Mouse (Mus musculus): ENCODE results near the gene Wnt8b. TPM values are rescaled to one million over a fixed set of nuclear protein-coding genes. Genes with fewer than 3 reads are reported as not detected.

Wnt8b gene
- total and polyA plus RNA-seq, 3 experiments, result not detected

GRCm38 (mm10) chr19:44455356-44455755, 37.9 kb upstream of the Wnt8b start:
- no peak for TF ChIP-seq ZKSCAN1 (IDR thresholded peaks at IDR 0.05; ENCODE audit: low read depth, low read length)
- Histone ChIP-seq H3K9me3 (replicated peaks; ENCODE audit: insufficient read depth, low read length) (no peaks in the 10 kb centered on the region), H3K27me3 (ENCODE audit: control insufficient read depth in 1 of 2, insufficient read depth in 2 of 2, low read length in 2 of 2) (peaks cover 10 to 14% of the 10 kb centered on the region in 2 experiments), H3K9ac (ENCODE audit: control insufficient read depth, low read depth, low read length, poor library complexity, severe bottlenecking) (no peak overlapping the region), H3K79me2 (ENCODE audit: control insufficient read depth, insufficient read depth, low read length, poor library complexity) (no peaks in the 10 kb centered on the region), H3K27ac (ENCODE audit: control insufficient read depth, low read depth, low read length) (no peak overlapping the region), H3K4me1 (ENCODE audit: control insufficient read depth in 1 of 2, insufficient read depth in 2 of 2, low read length in 2 of 2) (no peaks in the 10 kb centered on the region), H3K36me3 (ENCODE audit: control insufficient read depth in 1 of 2, insufficient read depth in 2 of 2, low read length in 2 of 2) (no peaks in the 10 kb centered on the region), H3K4me3 (ENCODE audit: control insufficient read depth in 1 of 2, insufficient read depth in 1 of 2, low read depth in 2 of 2, low read length in 2 of 2) (no peak overlapping the region)
- no peak for DNase-seq (ENCODE audit: low read depth, low spot score)

- no peaks in the 10 kb centered on the region for H3K4me1 ChIP-seq (ENCODE audit: control insufficient read depth in 1 of 2, insufficient read depth in 2 of 2, low read length in 2 of 2)
- H3K9me3 ChIP-seq (replicated peaks; ENCODE audit: insufficient read depth, low read length), result no peaks in the 10 kb centered on the region
- H3K36me3 ChIP-seq (ENCODE audit: control insufficient read depth in 1 of 2, insufficient read depth in 2 of 2, low read length in 2 of 2), result no peaks in the 10 kb centered on the region
- no peaks in the 10 kb centered on the region for H3K79me2 ChIP-seq (ENCODE audit: control insufficient read depth, insufficient read depth, low read length, poor library complexity)
- H3K27me3 ChIP-seq (ENCODE audit: control insufficient read depth in 1 of 2, insufficient read depth in 2 of 2, low read length in 2 of 2), result peaks cover 10 to 15% of the 10 kb centered on the region in 2 experiments
- no peak overlapping the region for H3K27ac ChIP-seq (ENCODE audit: control insufficient read depth, low read depth, low read length)
- no peak for DNase-seq (ENCODE audit: low read depth, low spot score)
- H3K9ac ChIP-seq (ENCODE audit: control insufficient read depth, low read depth, low read length, poor library complexity, severe bottlenecking), result no peak overlapping the region
- no peak for TF ChIP-seq SMC3 (IDR thresholded peaks at IDR 0.05; ENCODE audit: low read depth, low read length)
- TF ChIP-seq POLR2AphosphoS5 (IDR thresholded peaks at IDR 0.05; ENCODE audit: borderline replicate concordance, low read depth, low read length), result no peak
- 0 out of 2 replicates have a peak, but pooled peaks have one; percentile 7 for TF ChIP-seq ZNF384 (IDR thresholded peaks at IDR 0.05; ENCODE audit: low read depth, low read length)
- no peak overlapping the region for H3K4me3 ChIP-seq (ENCODE audit: control insufficient read depth in 1 of 2, insufficient read depth in 1 of 2, low read depth in 2 of 2, low read length in 2 of 2)
Observed at GRCm38 (mm10) chr19:44457359-44458055, 35.8 kb upstream of the Wnt8b start.

- Histone ChIP-seq H3K27ac (ENCODE audit: control insufficient read depth, low read depth, low read length) (no peak overlapping the region), H3K9ac (ENCODE audit: control insufficient read depth, low read depth, low read length, poor library complexity, severe bottlenecking) (no peak overlapping the region), H3K36me3 (ENCODE audit: control insufficient read depth in 1 of 2, insufficient read depth in 2 of 2, low read length in 2 of 2) (no peaks in the 10 kb centered on the region), H3K4me1 (ENCODE audit: control insufficient read depth in 1 of 2, insufficient read depth in 2 of 2, low read length in 2 of 2) (no peaks in the 10 kb centered on the region), H3K79me2 (ENCODE audit: control insufficient read depth, insufficient read depth, low read length, poor library complexity) (no peaks in the 10 kb centered on the region), H3K4me3 (ENCODE audit: control insufficient read depth in 1 of 2, insufficient read depth in 1 of 2, low read depth in 2 of 2, low read length in 2 of 2) (no peak overlapping the region), H3K9me3 (replicated peaks; ENCODE audit: insufficient read depth, low read length) (no peaks in the 10 kb centered on the region), H3K27me3 (ENCODE audit: control insufficient read depth in 1 of 2, insufficient read depth in 2 of 2, low read length in 2 of 2) (peaks cover 10 to 15% of the 10 kb centered on the region in 2 experiments)
- no peak for DNase-seq (ENCODE audit: low read depth, low spot score)
- TF ChIP-seq POLR2A (IDR thresholded peaks at IDR 0.05; ENCODE audit: control insufficient read depth in 1 of 2, insufficient read depth in 1 of 2, low read depth in 1 of 2, low read length in 2 of 2, poor library complexity in 1 of 2) (no peak), NRF1 (IDR thresholded peaks at IDR 0.05; ENCODE audit: insufficient read depth, low read depth, low read length, poor library complexity, severe bottlenecking) (no peak), TAL1 (IDR thresholded peaks at IDR 0.05; ENCODE audit: low read length) (no peak), POLR2AphosphoS5 (IDR thresholded peaks at IDR 0.05; ENCODE audit: borderline replicate concordance, low read depth, low read length) (no peak), EP300 (IDR thresholded peaks at IDR 0.05; ENCODE audit: low read depth in 1 of 2, low read length in 2 of 2) (no peak), MEF2A (IDR thresholded peaks at IDR 0.05; ENCODE audit: extremely low read depth, insufficient replicate concordance, low read depth, low read length, poor library complexity, severe bottlenecking) (no peak), E2F4 (IDR thresholded peaks at IDR 0.05; ENCODE audit: borderline replicate concordance, low read depth, low read length) (no peak), ETS1 (IDR thresholded peaks at IDR 0.05; ENCODE audit: low read depth, low read length) (no peak), KAT2A (conservative IDR thresholded peaks at IDR 0.05; ENCODE audit: low read depth, low read length) (no peak), GABPA (IDR thresholded peaks at IDR 0.05; ENCODE audit: low read depth, low read length) (no peak), MYC (IDR thresholded peaks at IDR 0.05; ENCODE audit: low read depth, low read length) (no peak), GATA1 (IDR thresholded peaks at IDR 0.05; ENCODE audit: low read depth, low read length) (no peak), SIN3A (IDR thresholded peaks at IDR 0.05; ENCODE audit: low read length) (no peak), HCFC1 (IDR thresholded peaks at IDR 0.05; ENCODE audit: low read depth, low read length) (no peak), UBTF (IDR thresholded peaks at IDR 0.05; ENCODE audit: borderline replicate concordance, insufficient read depth, low read depth, low read length) (no peak), MXI1 (IDR thresholded peaks at IDR 0.05; ENCODE audit: low read depth, low read length) (no peak), TBP (IDR thresholded peaks at IDR 0.05; ENCODE audit: low read depth, low read length) (no peak), MYB (IDR thresholded peaks at IDR 0.05; ENCODE audit: low read depth, low read length) (no peak), BHLHE40 (IDR thresholded peaks at IDR 0.05; ENCODE audit: borderline replicate concordance, low read depth, low read length) (no peak), ZNF384 (IDR thresholded peaks at IDR 0.05; ENCODE audit: low read depth, low read length) (no peak)
Observed at GRCm38 (mm10) chr19:44458696-44459095, 34.6 kb upstream of the Wnt8b start.
